Mouse (Mus musculus): ENCODE measurements around the gene Stat5b. TPM values are rescaled to one million over a fixed set of nuclear protein-coding genes. Genes with fewer than 3 reads are reported as not detected.
A peak's percentile ranks its signal among the peaks of the same experiment; 100 is the strongest.

Stat5b gene
- polyA plus RNA-seq, 1 experiment from 2014 or later = 11.4 TPM

- no peak for DNase-seq (ENCODE audit: low spot score)
- H3K9me3 ChIP-seq (replicated peaks; ENCODE audit: control insufficient read depth, low read length) = no peaks in the 10 kb centered on the region
- no peak overlapping the region for H3K4me2 ChIP-seq (ENCODE audit: low read length)
- 0 out of 2 replicates have a peak, but pooled peaks cover 3% of the 10 kb centered on the region for H3K27me3 ChIP-seq (replicated peaks; ENCODE audit: control insufficient read depth, insufficient read depth, low read length)
- 75% methylated on average over 14 of the region's 15 CpGs for WGBS
- no peak overlapping the region for H3K4me3 ChIP-seq (ENCODE audit: low read depth, low read length)
- H3K36me3 ChIP-seq (ENCODE audit: control insufficient read depth, insufficient read depth, low read length) = peaks cover 4% of the 10 kb centered on the region; the same call in 1 of the 2 replicates
- H3K4me1 ChIP-seq (ENCODE audit: control insufficient read depth, insufficient read depth, low read length) = 0 out of 2 replicates have a peak, but pooled peaks cover 3% of the 10 kb centered on the region
- H3K9ac ChIP-seq (ENCODE audit: low read length) = no peak overlapping the region
- no peak overlapping the region for H3K27ac ChIP-seq (ENCODE audit: low read depth, low read length)
- no peak for ATAC-seq
Measured at GRCm38 (mm10) chr11:100891256-100892123, 41.0 kb upstream of the Stat5b start.

GRCm38 (mm10) chr11:100890481-100890880, 40.0 kb upstream of the Stat5b start:
- H3K9me3 ChIP-seq (replicated peaks; ENCODE audit: control insufficient read depth, low read length) = no peaks in the 10 kb centered on the region
- H3K4me3 ChIP-seq (ENCODE audit: low read depth, low read length) = no peak overlapping the region
- ATAC-seq (no peak), DNase-seq (ENCODE audit: low spot score) (peak; percentile 64)
- H3K36me3 ChIP-seq (ENCODE audit: control insufficient read depth, insufficient read depth, low read length) = peaks cover 4% of the 10 kb centered on the region; the same call in 1 of the 2 replicates
- no peak overlapping the region for H3K9ac ChIP-seq (ENCODE audit: low read length)
- no peak overlapping the region for H3K4me2 ChIP-seq (ENCODE audit: low read length)
- 0 out of 2 replicates have a peak, but pooled peaks cover 3% of the 10 kb centered on the region for H3K4me1 ChIP-seq (ENCODE audit: control insufficient read depth, insufficient read depth, low read length)
- WGBS = 63% methylated on average over 6 of the region's 6 CpGs
- H3K27me3 ChIP-seq (replicated peaks; ENCODE audit: control insufficient read depth, insufficient read depth, low read length) = 0 out of 2 replicates have a peak, but pooled peaks cover 3% of the 10 kb centered on the region
- no peak overlapping the region for H3K27ac ChIP-seq (ENCODE audit: low read depth, low read length)

GRCm38 (mm10) chr11:100888348-100888820, 37.9 kb upstream of the Stat5b start:
- no peak overlapping the region for H3K4me3 ChIP-seq (ENCODE audit: low read depth, low read length)
- no peak overlapping the region for H3K27ac ChIP-seq (ENCODE audit: low read depth, low read length)
- H3K9me3 ChIP-seq (replicated peaks; ENCODE audit: control insufficient read depth, low read length) = no peaks in the 10 kb centered on the region
- WGBS = 76% methylated on average over 10 of the region's 10 CpGs
- H3K27me3 ChIP-seq (replicated peaks; ENCODE audit: control insufficient read depth, insufficient read depth, low read length) = no peaks in the 10 kb centered on the region
- ATAC-seq (no peak), DNase-seq (ENCODE audit: low spot score) (no peak)
- no peak overlapping the region for H3K9ac ChIP-seq (ENCODE audit: low read length)
- H3K4me1 ChIP-seq (ENCODE audit: control insufficient read depth, insufficient read depth, low read length) = no peaks in the 10 kb centered on the region
- peaks cover 4% of the 10 kb centered on the region; the same call in 1 of the 2 replicates for H3K36me3 ChIP-seq (ENCODE audit: control insufficient read depth, insufficient read depth, low read length)
- no peak overlapping the region for H3K4me2 ChIP-seq (ENCODE audit: low read length)

- no peaks in the 10 kb centered on the region for H3K27me3 ChIP-seq (replicated peaks; ENCODE audit: control insufficient read depth, insufficient read depth, low read length)
- H3K9me3 ChIP-seq (replicated peaks; ENCODE audit: control insufficient read depth, low read length) = no peaks in the 10 kb centered on the region
- DNase-seq (ENCODE audit: low spot score) (no peak), ATAC-seq (no peak)
- no peak overlapping the region for H3K4me2 ChIP-seq (ENCODE audit: low read length)
- H3K4me3 ChIP-seq (ENCODE audit: low read depth, low read length) = no peak overlapping the region
- H3K9ac ChIP-seq (ENCODE audit: low read length) = no peak overlapping the region
- no peaks in the 10 kb centered on the region for H3K4me1 ChIP-seq (ENCODE audit: control insufficient read depth, insufficient read depth, low read length)
- 84% methylated on average over 3 of the region's 3 CpGs for WGBS
- H3K27ac ChIP-seq (ENCODE audit: low read depth, low read length) = no peak overlapping the region
- H3K36me3 ChIP-seq (ENCODE audit: control insufficient read depth, insufficient read depth, low read length) = peaks cover 4% of the 10 kb centered on the region; the same call in 1 of the 2 replicates
Measured at GRCm38 (mm10) chr11:100887764-100888163, 37.2 kb upstream of the Stat5b start.

GRCm38 (mm10) chr11:100887236-100887635, 36.7 kb upstream of the Stat5b start:
- no peak overlapping the region for H3K4me3 ChIP-seq (ENCODE audit: low read depth, low read length)
- ATAC-seq (no peak), DNase-seq (ENCODE audit: low spot score) (no peak)
- 81% methylated on average over 4 of the region's 4 CpGs for WGBS
- H3K9ac ChIP-seq (ENCODE audit: low read length) = no peak overlapping the region
- no peaks in the 10 kb centered on the region for H3K4me1 ChIP-seq (ENCODE audit: control insufficient read depth, insufficient read depth, low read length)
- H3K27me3 ChIP-seq (replicated peaks; ENCODE audit: control insufficient read depth, insufficient read depth, low read length) = no peaks in the 10 kb centered on the region
- H3K27ac ChIP-seq (ENCODE audit: low read depth, low read length) = no peak overlapping the region
- no peaks in the 10 kb centered on the region for H3K9me3 ChIP-seq (replicated peaks; ENCODE audit: control insufficient read depth, low read length)
- H3K36me3 ChIP-seq (ENCODE audit: control insufficient read depth, insufficient read depth, low read length) = peaks cover 4% of the 10 kb centered on the region; the same call in 1 of the 2 replicates
- H3K4me2 ChIP-seq (ENCODE audit: low read length) = no peak overlapping the region

- no peak for DNase-seq (ENCODE audit: low spot score)
- WGBS = 77% methylated on average over 8 of the region's 8 CpGs
- no peak overlapping the region for H3K9ac ChIP-seq (ENCODE audit: low read length)
- no peak for ATAC-seq
- no peak overlapping the region for H3K4me3 ChIP-seq (ENCODE audit: low read depth, low read length)
- H3K36me3 ChIP-seq (ENCODE audit: control insufficient read depth, insufficient read depth, low read length) = peaks cover 4% of the 10 kb centered on the region; the same call in 1 of the 2 replicates
- no peak overlapping the region for H3K4me2 ChIP-seq (ENCODE audit: low read length)
- no peaks in the 10 kb centered on the region for H3K4me1 ChIP-seq (ENCODE audit: control insufficient read depth, insufficient read depth, low read length)
- no peak overlapping the region for H3K27ac ChIP-seq (ENCODE audit: low read depth, low read length)
- H3K27me3 ChIP-seq (replicated peaks; ENCODE audit: control insufficient read depth, insufficient read depth, low read length) = no peaks in the 10 kb centered on the region
- H3K9me3 ChIP-seq (replicated peaks; ENCODE audit: control insufficient read depth, low read length) = no peaks in the 10 kb centered on the region
Measured at GRCm38 (mm10) chr11:100886188-100886740, 35.7 kb upstream of the Stat5b start.

GRCm38 (mm10) chr11:100885472-100885871, 34.9 kb upstream of the Stat5b start:
- H3K4me1 ChIP-seq (ENCODE audit: control insufficient read depth, insufficient read depth, low read length) = no peaks in the 10 kb centered on the region
- no peak overlapping the region for H3K4me2 ChIP-seq (ENCODE audit: low read length)
- no peak overlapping the region for H3K4me3 ChIP-seq (ENCODE audit: low read depth, low read length)
- no peak overlapping the region for H3K9ac ChIP-seq (ENCODE audit: low read length)
- H3K27me3 ChIP-seq (replicated peaks; ENCODE audit: control insufficient read depth, insufficient read depth, low read length) = no peaks in the 10 kb centered on the region
- ATAC-seq (no peak), DNase-seq (ENCODE audit: low spot score) (no peak)
- no peak overlapping the region for H3K27ac ChIP-seq (ENCODE audit: low read depth, low read length)
- H3K9me3 ChIP-seq (replicated peaks; ENCODE audit: control insufficient read depth, low read length) = no peaks in the 10 kb centered on the region
- peaks cover 4% of the 10 kb centered on the region; the same call in 1 of the 2 replicates for H3K36me3 ChIP-seq (ENCODE audit: control insufficient read depth, insufficient read depth, low read length)

- Histone ChIP-seq H3K27ac (ENCODE audit: low read depth, low read length) (no peak overlapping the region), H3K4me3 (ENCODE audit: low read depth, low read length) (no peak overlapping the region), H3K27me3 (replicated peaks; ENCODE audit: control insufficient read depth, insufficient read depth, low read length) (no peaks in the 10 kb centered on the region), H3K36me3 (ENCODE audit: control insufficient read depth, insufficient read depth, low read length) (no peaks in the 10 kb centered on the region; the same call in 1 of the 2 replicates), H3K4me2 (ENCODE audit: low read length) (no peak overlapping the region), H3K4me1 (ENCODE audit: control insufficient read depth, insufficient read depth, low read length) (no peaks in the 10 kb centered on the region), H3K9me3 (replicated peaks; ENCODE audit: control insufficient read depth, low read length) (no peaks in the 10 kb centered on the region), H3K9ac (ENCODE audit: low read length) (no peak overlapping the region)
- DNase-seq (ENCODE audit: low spot score) = no peak
- ATAC-seq = no peak
- 90% methylated on average over 10 of the region's 10 CpGs for WGBS
Measured at GRCm38 (mm10) chr11:100883640-100884039, 33.1 kb upstream of the Stat5b start.
